Mouse (Mus musculus) small intestine, adult 2 months (tissue): ENCODE results near the gene Fgb. TPM values are rescaled to one million over a fixed set of nuclear protein-coding genes. Genes with fewer than 3 reads are reported as not detected.

Source experiments
- H3K27ac ChIP-seq: fragments of 200-500 bp; 2 replicates; pipeline ENCODE4 v1.5.1; 2012; ENCODE audit warnings: low read depth, low read length, control low read depth, inconsistent platforms; ENCODE audit not compliant: insufficient read depth
- H3K27me3 ChIP-seq: fragments of 200-500 bp; 2 replicates; pipeline ENCODE4 v1.6.1; 2012; ENCODE audit warnings: mild to moderate bottlenecking, moderate library complexity, low read length, inconsistent platforms; ENCODE audit not compliant: control insufficient read depth, insufficient read depth
- H3K36me3 ChIP-seq: fragments of 200-500 bp; 2 replicates; pipeline ENCODE4 v1.6.1; 2012; ENCODE audit warnings: mild to moderate bottlenecking, low read length, control low read depth, inconsistent platforms; ENCODE audit not compliant: control insufficient read depth, insufficient read depth
- H3K4me1 ChIP-seq: fragments of 200-500 bp; 2 replicates; pipeline ENCODE4 v1.6.1; 2012; ENCODE audit warnings: low read length, inconsistent platforms, mixed read lengths; ENCODE audit not compliant: control insufficient read depth, insufficient read depth, insufficient read length
- H3K4me3 ChIP-seq: fragments of 200-500 bp; 2 replicates; pipeline ENCODE4 v1.5.1; 2012; ENCODE audit warnings: low read depth, mild to moderate bottlenecking, control low read depth, inconsistent platforms, low read length, moderate library complexity
- CTCF ChIP-seq: fragments of 200-500 bp; IDR thresholded peaks from 2 replicates; pipeline ENCODE4 v1.5.1; 2012; ENCODE audit warnings: low read depth, mild to moderate bottlenecking, control low read depth, inconsistent platforms, low read length, moderate library complexity, mixed read lengths; ENCODE audit not compliant: insufficient replicate concordance, insufficient read length; ENCODE audit errors: extremely low read depth
- POLR2A ChIP-seq: fragments of 200-500 bp; IDR thresholded peaks from 2 replicates; pipeline ENCODE4 v1.6.1; 2012; ENCODE audit warnings: low read depth, mild to moderate bottlenecking, control low read depth, inconsistent platforms, low read length, moderate library complexity
- WGBS: fragments of 180-500 bp; shearing (Covaris S2); methylation state at CpG from one replicate; pipeline ENCODE4 v1.1.7; 2018; 5-methylcytosine and 5-hydroxymethylcytosine counted together
- polyA plus RNA-seq: library from polyadenylated mRNA; depleted of rRNA; stranded (reverse); fragments of >200 nt; gene quantifications from 2 replicates; pipeline ENCODE4 v1.2.3, GENCODE M21; 2012

Fgb gene
- polyA plus RNA-seq, 1 experiment, result not detected

DNA sequence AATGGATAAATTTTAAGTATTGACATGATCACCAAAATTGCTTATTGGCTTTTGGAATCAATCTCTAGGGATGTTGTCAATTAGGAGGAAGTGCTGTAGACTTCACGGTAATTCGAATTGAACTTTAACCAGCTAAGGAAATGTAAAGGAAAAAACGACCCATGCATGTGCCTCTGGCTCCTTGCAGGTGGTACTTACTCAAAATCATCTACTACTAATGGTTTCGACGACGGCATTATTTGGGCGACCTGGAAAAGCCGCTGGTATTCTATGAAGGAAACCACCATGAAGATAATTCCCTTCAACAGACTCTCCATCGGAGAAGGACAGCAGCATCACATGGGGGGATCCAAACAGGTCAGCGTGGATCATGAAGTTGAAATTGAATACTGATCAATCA is 35.7 kb downstream of the Fgb start:
- WGBS, result 72% methylated on average over 10 of the region's 10 CpGs
- Histone ChIP-seq H3K27ac (no peak overlapping the region), H3K36me3 (no peaks in the 10 kb centered on the region), H3K27me3 (no peaks in the 10 kb centered on the region), H3K4me3 (no peak overlapping the region), H3K4me1 (no peaks in the 10 kb centered on the region)
- TF ChIP-seq POLR2A (no peak), CTCF (no peak)

DNA sequence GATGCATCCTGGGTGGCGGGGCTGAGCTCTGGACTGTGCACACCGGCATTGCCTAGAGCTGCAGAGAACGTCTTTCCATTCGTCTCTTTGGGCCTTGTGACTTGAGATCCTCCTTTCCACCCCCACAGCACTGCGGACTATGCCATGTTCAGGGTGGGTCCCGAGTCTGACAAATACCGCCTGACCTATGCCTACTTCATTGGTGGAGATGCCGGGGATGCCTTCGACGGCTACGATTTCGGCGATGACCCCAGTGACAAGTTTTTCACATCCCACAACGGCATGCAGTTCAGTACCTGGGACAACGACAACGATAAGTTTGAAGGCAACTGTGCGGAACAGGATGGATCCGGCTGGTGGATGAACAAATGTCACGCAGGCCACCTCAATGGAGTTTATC is 37.0 kb downstream of the Fgb start:
- H3K27me3 ChIP-seq, result no peaks in the 10 kb centered on the region
- H3K36me3 ChIP-seq, result no peaks in the 10 kb centered on the region
- no peak for TF ChIP-seq POLR2A
- no peak for TF ChIP-seq CTCF
- 92% methylated on average over 19 of the region's 19 CpGs for WGBS
- H3K4me1 ChIP-seq, result no peaks in the 10 kb centered on the region
- no peak overlapping the region for H3K4me3 ChIP-seq
- H3K27ac ChIP-seq, result no peak overlapping the region

DNA sequence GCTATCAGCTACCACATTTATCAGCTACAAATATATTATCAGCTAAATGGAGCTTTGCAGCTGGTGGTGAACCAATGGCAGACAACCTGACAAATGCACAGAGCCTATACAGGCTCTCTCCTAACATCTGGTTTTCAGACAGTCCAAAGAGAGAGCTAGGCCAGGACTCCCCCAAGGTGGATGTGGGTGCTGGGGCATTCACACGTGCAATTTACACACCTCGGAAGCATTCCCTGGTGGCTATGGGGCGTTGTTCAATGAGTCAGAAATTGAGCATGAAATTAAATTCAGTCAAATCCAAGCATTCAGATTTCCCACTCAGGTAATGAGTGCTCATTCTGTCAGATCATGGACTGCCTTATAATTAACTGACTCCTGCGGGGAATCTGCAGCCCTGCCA is 38.1 kb downstream of the Fgb start:
- Histone ChIP-seq H3K27ac (no peak overlapping the region), H3K4me3 (no peak overlapping the region), H3K36me3 (no peaks in the 10 kb centered on the region), H3K4me1 (no peaks in the 10 kb centered on the region), H3K27me3 (no peaks in the 10 kb centered on the region)
- 90% methylated on average over 4 of the region's 4 CpGs for WGBS
- TF ChIP-seq POLR2A, result no peak

DNA sequence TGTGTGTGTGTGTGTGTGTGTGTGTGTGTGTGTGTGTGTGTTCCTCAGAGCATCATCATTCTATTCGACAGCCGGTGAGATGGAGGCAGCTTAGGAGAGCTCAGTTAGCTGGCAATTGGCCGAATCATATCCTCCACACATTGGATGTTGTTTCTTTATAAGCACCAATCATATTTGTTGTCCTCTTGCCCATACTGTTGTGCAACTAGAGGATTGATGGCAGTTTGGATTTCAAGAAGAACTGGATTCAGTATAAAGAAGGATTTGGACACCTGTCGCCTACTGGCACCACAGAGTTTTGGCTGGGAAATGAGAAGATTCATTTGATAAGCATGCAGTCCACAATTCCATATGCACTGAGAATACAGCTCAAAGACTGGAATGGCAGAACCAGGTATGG is 38.5 kb downstream of the Fgb start:
- Histone ChIP-seq H3K4me3 (no peak overlapping the region), H3K27ac (no peak overlapping the region), H3K4me1 (no peaks in the 10 kb centered on the region), H3K27me3 (no peaks in the 10 kb centered on the region), H3K36me3 (no peaks in the 10 kb centered on the region)
- TF ChIP-seq CTCF, result no peak
- TF ChIP-seq POLR2A, result no peak
- WGBS, result 81% methylated on average over 4 of the region's 4 CpGs

DNA sequence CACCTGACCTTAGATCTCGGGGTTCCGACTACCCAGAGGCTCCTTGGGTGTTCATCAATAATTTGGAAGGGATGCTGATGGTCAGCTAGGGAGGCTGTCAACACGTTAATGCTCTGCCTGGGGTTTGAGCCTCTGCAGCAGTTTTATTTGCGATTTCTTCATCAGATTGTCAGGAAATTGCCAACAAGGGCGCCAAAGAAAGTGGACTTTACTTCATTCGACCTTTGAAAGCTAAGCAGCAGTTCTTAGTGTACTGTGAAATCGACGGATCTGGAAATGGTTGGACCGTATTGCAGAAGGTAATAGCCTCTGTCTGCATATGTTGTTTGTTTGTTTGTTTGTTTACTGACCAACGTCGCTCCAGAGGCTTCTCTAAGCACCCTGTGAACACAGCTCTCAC is 39.4 kb downstream of the Fgb start:
- 43% methylated on average over 11 of the region's 11 CpGs for WGBS
- TF ChIP-seq POLR2A, result no peak
- TF ChIP-seq CTCF, result no peak
- no peak overlapping the region for H3K27ac ChIP-seq

DNA sequence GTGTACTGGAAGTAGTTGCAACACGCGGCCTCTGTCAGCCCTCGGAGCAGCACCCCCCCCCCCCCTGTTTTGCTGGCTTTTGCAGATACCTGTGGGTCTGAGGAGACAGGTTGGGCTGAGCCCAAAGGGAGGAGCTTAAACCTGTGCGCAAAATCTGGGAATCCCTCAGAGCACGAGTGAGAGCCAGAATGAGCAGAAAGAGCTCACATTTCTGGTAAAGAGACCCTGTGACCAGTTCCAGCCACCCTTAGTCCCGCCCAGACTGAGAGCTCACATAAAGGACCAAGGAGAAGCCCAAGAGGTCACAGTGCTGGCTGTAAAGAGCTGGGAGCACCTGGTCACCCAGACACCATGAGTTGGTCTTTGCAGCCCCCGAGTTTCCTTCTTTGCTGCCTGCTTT is 42.1 kb downstream of the Fgb start, which contains the start of gene Fgg:
Gene Fgg, plus strand, starts transcription at position 168 of the 400 bp plus-strand sequence.
- TF ChIP-seq CTCF (no peak), POLR2A (no peak)
- Histone ChIP-seq H3K27ac (no peak within 1 kb of the TSS), H3K4me1 (no peaks in the 10 kb centered on the region), H3K27me3 (no peaks in the 10 kb centered on the region), H3K4me3 (no peak within 1 kb of the TSS), H3K36me3 (no peaks in the 10 kb centered on the region)
- whole genome bisulfite sequencing, result 43% methylated on average over 7 of the region's 7 CpGs

More for the DNA sequence above, 39.4 kb downstream of the Fgb start:
- no peaks in the 10 kb centered on the region for H3K27me3 ChIP-seq
- no peaks in the 10 kb centered on the region for H3K36me3 ChIP-seq
- no peak overlapping the region for H3K4me3 ChIP-seq
- no peaks in the 10 kb centered on the region for H3K4me1 ChIP-seq

DNA sequence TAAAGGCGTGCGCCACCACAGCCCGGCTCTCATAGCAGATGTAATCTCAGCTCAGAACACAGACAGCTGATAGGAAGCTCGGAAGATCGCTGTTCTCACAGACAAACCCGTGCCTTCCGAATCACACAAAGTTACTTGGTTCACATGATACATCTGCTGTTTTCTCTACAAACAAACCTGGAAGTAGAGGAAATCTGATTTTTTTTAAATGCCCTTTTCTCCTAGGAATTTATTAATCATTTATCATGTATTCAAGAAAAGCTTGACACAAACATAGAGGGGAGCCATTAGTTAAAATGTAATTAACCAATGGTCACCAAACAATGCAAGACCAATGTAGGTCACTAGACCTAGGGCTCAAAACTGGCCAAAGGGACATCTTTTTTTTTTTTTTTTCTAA is 44.9 kb downstream of the Fgb start:
- H3K36me3 ChIP-seq, result no peaks in the 10 kb centered on the region
- TF ChIP-seq CTCF (no peak), POLR2A (no peak)
- no peak overlapping the region for H3K4me3 ChIP-seq
- no peak overlapping the region for H3K27ac ChIP-seq
- no peaks in the 10 kb centered on the region for H3K27me3 ChIP-seq
- WGBS, result 88% methylated on average over 7 of the region's 7 CpGs
- H3K4me1 ChIP-seq, result no peaks in the 10 kb centered on the region

DNA sequence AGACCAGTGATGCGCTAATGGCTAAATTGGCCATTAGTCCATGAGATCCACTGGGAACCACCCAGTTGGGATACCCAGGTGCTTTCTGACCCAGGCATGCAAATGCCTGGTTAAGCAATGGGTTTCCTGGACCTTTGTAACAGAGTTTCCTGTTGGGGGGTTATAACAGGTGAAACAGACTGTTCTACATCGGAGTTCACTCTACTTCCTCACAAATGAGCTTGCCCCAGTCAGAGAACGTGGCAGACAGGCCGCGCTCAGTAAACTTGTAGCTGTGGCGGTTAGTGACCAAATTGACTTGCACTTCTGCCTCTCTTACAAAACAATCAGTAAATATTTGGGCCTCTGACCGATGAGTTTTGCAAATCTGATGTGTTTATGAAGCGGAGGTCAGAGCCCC is 46.6 kb downstream of the Fgb start:
- TF ChIP-seq POLR2A (no peak), CTCF (no peak)
- 81% methylated on average over 8 of the region's 8 CpGs for WGBS
- H3K27ac ChIP-seq, result no peak overlapping the region

More for the DNA sequence above, 46.6 kb downstream of the Fgb start:
- no peaks in the 10 kb centered on the region for H3K27me3 ChIP-seq
- H3K36me3 ChIP-seq, result no peaks in the 10 kb centered on the region
- H3K4me3 ChIP-seq, result no peak overlapping the region
- H3K4me1 ChIP-seq, result no peaks in the 10 kb centered on the region
